ENCODE assay signal across 1 mouse cellular context in the genomic region with DNA sequence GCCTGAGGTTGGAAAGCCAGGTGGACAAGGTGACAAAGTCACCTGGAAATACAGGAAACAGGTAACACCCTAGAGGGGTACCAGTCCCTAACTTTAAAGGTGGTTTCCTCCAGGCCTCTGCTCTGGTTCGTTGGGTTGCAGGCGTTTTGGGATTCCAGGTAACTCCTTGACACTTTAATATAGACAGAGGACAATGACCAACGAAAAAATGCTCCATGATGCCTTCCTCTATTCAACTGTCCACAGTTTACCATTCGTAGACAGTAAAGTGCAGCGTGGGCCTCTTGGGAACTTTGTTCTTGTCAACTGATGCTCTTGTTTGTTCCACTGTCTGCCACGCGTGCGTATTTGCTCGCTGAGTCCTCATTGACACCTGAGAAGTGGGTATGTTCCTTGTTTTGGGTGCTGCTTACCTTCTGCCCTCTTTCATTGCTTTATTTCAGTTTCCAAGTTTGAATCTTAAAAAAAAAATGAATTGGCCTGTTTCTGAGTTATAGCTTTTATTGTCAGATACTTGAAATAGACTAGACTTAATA.
TF ChIP-seq lines count a peak whose summit lies in the region.

No protein-coding gene starts in this region.

TF ChIP-seq in CH12.LX, 34 proteins besides CTCF, POLR2A, EP300 and RAD21 (continued from another document):
- no peak for TF ChIP-seq TBP (conservative IDR thresholded peaks at IDR 0.05; ENCODE audit: low read depth, low read length)
- 0 out of 2 replicates have a peak, but pooled peaks have one; percentile 55 for TF ChIP-seq MYC (IDR thresholded peaks at IDR 0.05; ENCODE audit: low read depth, low read length)
- TF ChIP-seq IRF4 (IDR thresholded peaks at IDR 0.05; ENCODE audit: low read depth, low read length) = no peak
- no peak for TF ChIP-seq HCFC1 (IDR thresholded peaks at IDR 0.05; ENCODE audit: low read depth, low read length)
- TF ChIP-seq RCOR1 (conservative IDR thresholded peaks at IDR 0.05; ENCODE audit: low read depth, low read length) = no peak
- no peak for TF ChIP-seq MEF2A (IDR thresholded peaks at IDR 0.05; ENCODE audit: borderline replicate concordance, low read depth, low read length)
- no peak for TF ChIP-seq MAFK (IDR thresholded peaks at IDR 0.05; ENCODE audit: insufficient replicate concordance, low read length)
- TF ChIP-seq MXI1 (IDR thresholded peaks at IDR 0.05; ENCODE audit: low read depth, low read length) = 0 out of 2 replicates have a peak, but pooled peaks have one; percentile 64
- no peak for TF ChIP-seq JUND (conservative IDR thresholded peaks at IDR 0.05; ENCODE audit: low read depth, low read length)
- TF ChIP-seq PAX5 (IDR thresholded peaks at IDR 0.05; ENCODE audit: low read length) = no peak
- TF ChIP-seq CHD2 (IDR thresholded peaks at IDR 0.05; ENCODE audit: low read length) = no peak
- TF ChIP-seq SMC3 (IDR thresholded peaks at IDR 0.05; ENCODE audit: low read depth, low read length) = no peak; the same call in 1 of the 2 replicates
- TF ChIP-seq POLR2AphosphoS2 (IDR thresholded peaks at IDR 0.05; ENCODE audit: low read depth, low read length) = no peak
- no peak for TF ChIP-seq UBTF (IDR thresholded peaks at IDR 0.05; ENCODE audit: low read depth, low read length)
- no peak for TF ChIP-seq ZNF384 (IDR thresholded peaks at IDR 0.05; ENCODE audit: low read depth, low read length)
